Mouse (Mus musculus) heart, postnatal 10 days (tissue): Measurements from ENCODE around the gene Il16. TPM values are rescaled to one million over a fixed set of nuclear protein-coding genes. Genes with fewer than 3 reads are reported as not detected.
A peak's percentile ranks its signal among the peaks of the same experiment; 100 is the strongest.

Source experiments
- DNase-seq, 2 experiments: peaks; one replicate each; pipeline ENCODE4 v3.0.0; 2021
- intact Hi-C: fragments of 180-260 bp; cut with DNase I; formaldehyde crosslinking; loops from one replicate; pipeline ENCODE4 v1.15.1; 2025
- total RNA-seq, 2 experiments: library from RNA; stranded (reverse); gene quantifications; 2 replicates each; pipeline ENCODE4 v1.2.3; 2021

The Il16 gene
- 10 to 100 TPM in 1 of 2 experiments, 1 to 10 TPM in 1; 8.1 to 11.1 TPM for total RNA-seq

- peak in 1 of 2 experiments; percentile 40 for DNase-seq
- intact Hi-C loops: no loop called here
Measured at GRCm38 (mm10) chr7:83745413-83746106, at the start of gene Il16. TSS of gene Il16 (minus strand) at chr7:83745726.

GRCm38 (mm10) chr7:83794705-83795104 lies 49.2 kb upstream of the Il16 start, which contains the start of gene Cfap161:
TSS of gene Cfap161 (minus strand) at chr7:83794880.
- DNase-seq: peak in 1 of 2 experiments; percentile 24
- intact Hi-C loops: no loop called here

GRCm38 (mm10) chr7:83794006-83794683 lies 48.6 kb upstream of the Il16 start:
- intact Hi-C loops: no loop called here
- no peak for DNase-seq

GRCm38 (mm10) chr7:83780881-83781280 lies 35.4 kb upstream of the Il16 start:
- no peak for DNase-seq

GRCm38 (mm10) chr7:83780026-83780425 lies 34.5 kb upstream of the Il16 start:
- intact Hi-C loops: no loop called here
- DNase-seq: no peak

More at GRCm38 (mm10) chr7:83780881-83781280, 35.4 kb upstream of the Il16 start:
- intact Hi-C loops: no loop called here

GRCm38 (mm10) chr7:83779028-83779427 lies 33.5 kb upstream of the Il16 start:
- DNase-seq: no peak
- intact Hi-C loops: no loop called here

GRCm38 (mm10) chr7:83778516-83778915 lies 33.0 kb upstream of the Il16 start:
- intact Hi-C loops: no loop called here

GRCm38 (mm10) chr7:83774721-83775120 lies 29.2 kb upstream of the Il16 start:
- peak; percentile 45 to 63 for DNase-seq
- intact Hi-C loops: loop anchor here (1.0 to 2.0 kb wide), 3 partner anchors 78 to 206 kb away; no protein-coding TSS in a partner anchor

More at GRCm38 (mm10) chr7:83778516-83778915, 33.0 kb upstream of the Il16 start:
- no peak for DNase-seq

- peak; percentile 20 to 31 for DNase-seq
- intact Hi-C loops: no loop called here
Measured at GRCm38 (mm10) chr7:83763674-83764073, 18.1 kb upstream of the Il16 start.

GRCm38 (mm10) chr7:83762336-83762735 lies 16.8 kb upstream of the Il16 start:
- intact Hi-C loops: no loop called here
- no peak for DNase-seq

GRCm38 (mm10) chr7:83751055-83751454 lies 5.5 kb upstream of the Il16 start:
- intact Hi-C loops: no loop called here
- no peak for DNase-seq

- intact Hi-C loops: no loop called here
- DNase-seq: no peak
Measured at GRCm38 (mm10) chr7:83748405-83748804, 2.9 kb upstream of the Il16 start.

- DNase-seq: no peak
- intact Hi-C loops: no loop called here
Measured at GRCm38 (mm10) chr7:83746107-83746687, 671 bp upstream of the Il16 start.

- DNase-seq: peak in 1 of 2 experiments; percentile 21
- intact Hi-C loops: no loop called here
Measured at GRCm38 (mm10) chr7:83745065-83745412, 487 bp downstream of the Il16 start.

GRCm38 (mm10) chr7:83744250-83744649 lies 1.3 kb downstream of the Il16 start:
- intact Hi-C loops: no loop called here
- DNase-seq: no peak

- DNase-seq: no peak
- intact Hi-C loops: no loop called here
Measured at GRCm38 (mm10) chr7:83742690-83743089, 2.8 kb downstream of the Il16 start.

GRCm38 (mm10) chr7:83742026-83742425 lies 3.5 kb downstream of the Il16 start:
- intact Hi-C loops: no loop called here
- no peak for DNase-seq

- intact Hi-C loops: no loop called here
- DNase-seq: no peak
Measured at GRCm38 (mm10) chr7:83739680-83740310, 5.7 kb downstream of the Il16 start.

GRCm38 (mm10) chr7:83738623-83739462 lies 6.7 kb downstream of the Il16 start:
- DNase-seq: no peak
- intact Hi-C loops: no loop called here

GRCm38 (mm10) chr7:83737914-83738490 lies 7.5 kb downstream of the Il16 start:
- intact Hi-C loops: no loop called here
- no peak for DNase-seq
